Comparison of ENCODE assay signal across 25 mouse cellular contexts in the genomic region with DNA sequence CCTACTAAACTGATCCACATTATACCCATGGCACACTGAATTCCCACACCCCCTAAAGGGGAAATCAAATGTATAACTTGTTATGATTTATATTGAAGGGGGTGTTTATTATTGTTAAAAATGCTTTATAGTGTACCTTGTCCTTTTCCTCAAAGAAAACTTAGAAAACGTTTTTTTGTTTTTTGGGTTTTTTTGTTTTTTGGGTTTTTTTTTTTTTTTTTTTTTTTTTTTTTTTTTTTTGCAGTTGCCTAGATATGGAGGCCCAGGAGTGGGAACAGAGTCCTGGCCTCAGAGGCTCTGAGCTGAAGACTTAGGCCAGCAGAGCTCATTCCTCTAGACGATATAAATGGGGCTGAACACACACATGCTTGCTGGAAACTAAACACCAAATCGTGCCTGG.
DNase-seq lines count a peak whose midpoint lies in the region; ATAC-seq and TF ChIP-seq lines count a peak whose summit lies in the region.
"Had no signal": no experiment of that assay in that cellular context is flagged by ENCODE, and none has a peak within 500 bp of the region (broad histone marks: within the 10 kb centered on the region; RNA-seq: fewer than 3 reads in every experiment).

No protein-coding gene starts in this region.

- TF ChIP-seq CTCF in CH12.LX (conservative IDR thresholded peaks at IDR 0.05 in 1 of 2, IDR thresholded peaks at IDR 0.05 in 1 of 2; ENCODE audit: low read depth in 2 of 2, low read length in 2 of 2) (no peak), MEL (IDR thresholded peaks at IDR 0.05 in 2 of 3, conservative IDR thresholded peaks at IDR 0.05 in 1 of 3; ENCODE audit: control insufficient read depth in 1 of 3, insufficient read depth in 1 of 3, low read depth in 2 of 3, low read length in 3 of 3, poor library complexity in 1 of 3, severe bottlenecking in 1 of 3) (no peak)

- H3K27me3 ChIP-seq in embryonic facial prominence, embryonic 14.5 days (replicated peaks; ENCODE audit: control insufficient read depth, insufficient read depth, low read length), result no peaks in the 10 kb centered on the region
- H3K27me3 ChIP-seq in embryonic facial prominence, embryonic 10.5 days (replicated peaks; ENCODE audit: low read depth, poor library complexity, severe bottlenecking), result no peaks in the 10 kb centered on the region
- H3K27me3 ChIP-seq in CH12.LX (replicated peaks), result no peaks in the 10 kb centered on the region
- peaks cover 0 to 3% of the 10 kb centered on the region in 2 experiments for H3K27me3 ChIP-seq in MEL (ENCODE audit: control insufficient read depth in 1 of 2, insufficient read depth in 2 of 2, low read length in 2 of 2)
- H3K27me3 ChIP-seq: Patski had no signal

- TF ChIP-seq RAD21 in CH12.LX (IDR thresholded peaks at IDR 0.05; ENCODE audit: low read depth, low read length), result no peak
- TF ChIP-seq RAD21 in MEL (IDR thresholded peaks at IDR 0.05; ENCODE audit: low read depth, low read length), result no peak

- no peaks in the 10 kb centered on the region for H3K36me3 ChIP-seq in embryonic facial prominence, embryonic 14.5 days (ENCODE audit: control insufficient read depth, insufficient read depth, low read length)
- no peaks in the 10 kb centered on the region for H3K36me3 ChIP-seq in embryonic facial prominence, embryonic 10.5 days (replicated peaks)
- H3K36me3 ChIP-seq in CH12.LX (replicated peaks in 1 of 2; ENCODE audit: control insufficient read depth in 1 of 2, insufficient read depth in 1 of 2, low read length in 1 of 2) (no peaks in the 10 kb centered on the region), ES-E14 (ENCODE audit: control insufficient read depth, insufficient read depth, low read length, poor library complexity, severe bottlenecking) (no peaks in the 10 kb centered on the region), MEL (ENCODE audit: control insufficient read depth in 1 of 2, insufficient read depth in 2 of 2, low read length in 2 of 2) (no peaks in the 10 kb centered on the region)
- H3K36me3 ChIP-seq: G1E had no signal

- in situ Hi-C loops in CH12.LX (cut with MboI; ENCODE audit: low pct_ligation_motif_present, low pct_unique_long_range_greater_than_20kb, low sequenced_read_pairs), result no loop called here
- in situ Hi-C loops in ES-E14 (cut with MboI; ENCODE audit: low sequenced_read_pairs in 2 of 2, unreplicated experiment in 2 of 2), result no loop called here

- no peak overlapping the region for H3K4me3 ChIP-seq in embryonic facial prominence, embryonic 14.5 days (ENCODE audit: low read depth, low read length)
- H3K4me3 ChIP-seq in embryonic facial prominence, embryonic 10.5 days, result no peak overlapping the region
- H3K4me3 ChIP-seq in CH12.LX (replicated peaks in 1 of 3; ENCODE audit: low read depth in 2 of 3, low read length in 2 of 3, poor library complexity in 1 of 3) (no peak overlapping the region), ES-E14 (ENCODE audit: insufficient read depth in 1 of 2, low read depth in 1 of 2, low read length in 2 of 2, poor library complexity in 1 of 2, severe bottlenecking in 1 of 2) (no peak overlapping the region), MEL (ENCODE audit: control insufficient read depth in 1 of 2, insufficient read depth in 1 of 2, low read depth in 2 of 2, low read length in 2 of 2) (no peak overlapping the region)

- DNase-seq in embryonic facial prominence, embryonic 14.5 days (ENCODE audit: low spot score), result peak; percentile 37
- DNase-seq in embryonic facial prominence, embryonic 10.5 days (ENCODE audit: low spot score), result no peak
- DNase-seq in CH12.LX (ENCODE audit: extremely low read depth) (no peak), ES-E14 (ENCODE audit: low read depth, low spot score) (no peak), MEL (ENCODE audit: low read depth, low spot score) (no peak)
- no peak for DNase-seq in urinary bladder, postnatal 36 days (ENCODE audit: low spot score in 2 of 2)
- no peak for DNase-seq in T-cell, adult 2 months (ENCODE audit: low spot score)
- no peak for DNase-seq in urinary bladder, postnatal 4 days (ENCODE audit: low spot score in 2 of 2)
- DNase-seq: adrenal gland, adult 2 months; adrenal gland, adult 8-10 months; adrenal gland, postnatal 10 days; adrenal gland, postnatal 14 days; adrenal gland, postnatal 25 days; adrenal gland, postnatal 36 days; B cell, adult 2 months; cerebellum, adult 11 months; cerebellum, adult 11-12 months; cerebellum, adult 18-20 months; cerebellum, adult 2 months; cerebellum, adult 8-10 months; cerebellum, adult 9-10 months had no signal

- no peak overlapping the region for H3K9ac ChIP-seq in embryonic facial prominence, embryonic 14.5 days (ENCODE audit: low read depth, low read length)
- no peak overlapping the region for H3K9ac ChIP-seq in CH12.LX (ENCODE audit: insufficient read depth, low read depth)
- no peak overlapping the region for H3K9ac ChIP-seq in ES-E14 (ENCODE audit: insufficient read depth, low read depth, low read length, poor library complexity, severe bottlenecking)
- no peak overlapping the region for H3K9ac ChIP-seq in MEL (ENCODE audit: control insufficient read depth, low read depth, low read length, poor library complexity, severe bottlenecking)

- TF ChIP-seq POLR2A in CH12.LX (IDR thresholded peaks at IDR 0.05; ENCODE audit: low read depth, low read length) (no peak), MEL (IDR thresholded peaks at IDR 0.05; ENCODE audit: control insufficient read depth in 1 of 2, insufficient read depth in 1 of 2, low read depth in 1 of 2, low read length in 2 of 2, poor library complexity in 1 of 2) (no peak)

- no peak overlapping the region for H3K4me2 ChIP-seq in embryonic facial prominence, embryonic 14.5 days (ENCODE audit: low read depth, low read length)
- no peak overlapping the region for H3K4me2 ChIP-seq in CH12.LX (ENCODE audit: insufficient read depth, low read depth, poor library complexity, severe bottlenecking)

- H3K79me2 ChIP-seq in CH12.LX (replicated peaks; ENCODE audit: control insufficient read depth, extremely low read depth, insufficient read depth, poor library complexity, severe bottlenecking) (no peaks in the 10 kb centered on the region), MEL (ENCODE audit: control insufficient read depth, insufficient read depth, low read length, poor library complexity) (no peaks in the 10 kb centered on the region)

- no peak overlapping the region for H3K27ac ChIP-seq in embryonic facial prominence, embryonic 14.5 days (replicated peaks; ENCODE audit: low read depth, low read length)
- H3K27ac ChIP-seq in embryonic facial prominence, embryonic 10.5 days (replicated peaks), result no peak overlapping the region
- H3K27ac ChIP-seq in CH12.LX (ENCODE audit: insufficient read depth, low read depth) (no peak overlapping the region), ES-E14 (ENCODE audit: insufficient read depth, low read depth, low read length, poor library complexity, severe bottlenecking) (no peak overlapping the region), MEL (ENCODE audit: control insufficient read depth, low read depth, low read length) (no peak overlapping the region)

- WGBS in embryonic facial prominence, embryonic 14.5 days, result 58% methylated on average over 3 of the region's 3 CpGs
- 78% methylated on average over 3 of the region's 3 CpGs for WGBS in embryonic facial prominence, embryonic 10.5 days

- TF ChIP-seq EP300 in CH12.LX (IDR thresholded peaks at IDR 0.05; ENCODE audit: low read length) (no peak), MEL (IDR thresholded peaks at IDR 0.05; ENCODE audit: low read depth in 1 of 2, low read length in 2 of 2) (no peak)

- ATAC-seq in embryonic facial prominence, embryonic 14.5 days (ENCODE audit: low read depth), result no peak
- ATAC-seq: activated CD4-positive, CD25-positive, alpha-beta regulatory T cell, adult 4 months; CD4-positive, CD25-positive, alpha-beta regulatory T cell, adult 4 months; Patski had no signal

- dilution Hi-C loops in CH12.LX (cut with MboI; ENCODE audit: extremely low pct_ligation_motif_present, extremely low pct_unique_long_range_greater_than_20kb, low sequenced_read_pairs), result no loop called here

- H3K9me3 ChIP-seq in embryonic facial prominence, embryonic 14.5 days (ENCODE audit: control insufficient read depth, low read length), result no peaks in the 10 kb centered on the region
- no peaks in the 10 kb centered on the region for H3K9me3 ChIP-seq in embryonic facial prominence, embryonic 10.5 days
- H3K9me3 ChIP-seq in CH12.LX (replicated peaks; ENCODE audit: low read length), result no peaks in the 10 kb centered on the region
- no peaks in the 10 kb centered on the region for H3K9me3 ChIP-seq in ES-E14 (ENCODE audit: control insufficient read depth, insufficient read depth, low read depth, low read length)
- no peaks in the 10 kb centered on the region for H3K9me3 ChIP-seq in MEL (replicated peaks; ENCODE audit: insufficient read depth, low read length)
- H3K9me3 ChIP-seq: G1E had no signal

- no peaks in the 10 kb centered on the region for H3K4me1 ChIP-seq in embryonic facial prominence, embryonic 14.5 days (ENCODE audit: control insufficient read depth, insufficient read depth, low read length)
- H3K4me1 ChIP-seq in embryonic facial prominence, embryonic 10.5 days, result peaks cover 8% of the 10 kb centered on the region; the same call in 1 of the 2 replicates
- no peaks in the 10 kb centered on the region for H3K4me1 ChIP-seq in CH12.LX (ENCODE audit: control insufficient read depth in 1 of 2, insufficient read depth in 2 of 2)
- peaks cover 0 to 5% of the 10 kb centered on the region in 2 experiments; a peak in 1 of 4 replicates for H3K4me1 ChIP-seq in ES-E14 (ENCODE audit: control insufficient read depth in 2 of 2, insufficient read depth in 2 of 2, low read length in 2 of 2, poor library complexity in 1 of 2)
- no peaks in the 10 kb centered on the region for H3K4me1 ChIP-seq in MEL (ENCODE audit: control insufficient read depth in 1 of 2, insufficient read depth in 2 of 2, low read length in 2 of 2)

TF ChIP-seq in CH12.LX, 34 proteins besides CTCF, POLR2A, EP300 and RAD21 (continues in another document):
- TF ChIP-seq MAZ (IDR thresholded peaks at IDR 0.05; ENCODE audit: low read depth, low read length) (no peak), ZMIZ1 (IDR thresholded peaks at IDR 0.05; ENCODE audit: low read depth, low read length) (no peak), PAX5 (IDR thresholded peaks at IDR 0.05; ENCODE audit: low read length) (no peak), USF2 (conservative IDR thresholded peaks at IDR 0.05; ENCODE audit: low read depth, low read length) (no peak)

TF ChIP-seq in ES-E14, 5 proteins besides CTCF, POLR2A, EP300 and RAD21:
- TF ChIP-seq ZNF384 (IDR thresholded peaks at IDR 0.05; ENCODE audit: low read depth, low read length), result peak; percentile 77
- TF ChIP-seq CHD2 (IDR thresholded peaks at IDR 0.05; ENCODE audit: low read depth, low read length), result no peak
- TF ChIP-seq MAFK (IDR thresholded peaks at IDR 0.05; ENCODE audit: insufficient read depth, low read depth, low read length), result no peak

TF ChIP-seq in MEL, 35 proteins besides CTCF, POLR2A, EP300 and RAD21:
- TF ChIP-seq TCF12 (IDR thresholded peaks at IDR 0.05; ENCODE audit: low read depth, low read length) (no peak), ZNF384 (IDR thresholded peaks at IDR 0.05; ENCODE audit: low read depth, low read length) (peak; percentile 57)
